Mouse (Mus musculus) layer of hippocampus, adult 8-10 months (tissue): ENCODE results near the gene Thop1. TPM values are rescaled to one million over a fixed set of nuclear protein-coding genes. Genes with fewer than 3 reads are reported as not detected.
"Not testable (repeated sequence)": the region's sequence is repeated elsewhere in the genome, so short reads cannot be mapped to it uniquely, and the experiment has no call there.

Source experiments
- DNase-seq, 2 experiments: peaks; one replicate each; pipeline ENCODE4 v3.0.0; 2022; ENCODE audit warnings: low spot score in 2 of 2
- total RNA-seq, 4 experiments: library from RNA; stranded (reverse); gene quantifications; 2 replicates each; pipeline ENCODE4 v1.2.4; 2022

Thop1 gene
- total RNA-seq, 4 experiments from 2014 or later, result 44.5 to 55.0 (median 46.5) TPM

DNA sequence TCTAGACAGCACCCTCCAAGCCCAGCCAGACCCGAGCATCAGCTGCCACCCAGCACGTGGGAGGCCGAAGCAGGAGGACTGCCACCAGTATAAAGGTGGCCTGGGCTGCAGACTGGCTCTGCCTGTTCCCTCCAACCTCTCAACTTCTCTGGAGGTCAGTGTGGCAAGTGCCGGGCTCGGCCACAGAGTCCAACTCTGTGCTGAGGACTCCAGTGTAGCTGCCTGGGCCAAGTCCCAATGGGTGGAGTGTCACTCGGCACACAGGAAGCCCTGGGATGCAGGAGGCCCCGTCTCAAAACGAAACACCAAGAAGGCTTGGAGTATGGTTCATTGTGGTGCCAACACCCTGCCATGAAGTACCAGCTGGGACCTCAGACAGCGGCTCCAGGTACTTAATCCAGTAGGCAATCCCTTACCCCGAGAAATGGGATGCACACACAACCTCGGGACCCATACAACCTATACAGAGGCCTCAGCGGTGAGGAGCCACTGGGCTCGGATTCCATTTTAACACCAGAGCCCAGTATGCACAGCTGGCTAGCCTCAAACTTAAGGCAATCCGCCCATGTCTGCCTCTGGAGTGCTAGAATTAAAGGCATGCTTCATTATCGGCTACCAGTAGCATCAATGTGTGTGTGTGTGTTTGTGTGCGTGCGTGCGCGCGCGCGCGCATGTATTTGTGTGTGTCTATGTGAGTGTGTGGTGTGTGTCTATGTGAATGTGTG is 12.3 kb upstream of the Thop1 start:
- DNase-seq, result no peak

DNA sequence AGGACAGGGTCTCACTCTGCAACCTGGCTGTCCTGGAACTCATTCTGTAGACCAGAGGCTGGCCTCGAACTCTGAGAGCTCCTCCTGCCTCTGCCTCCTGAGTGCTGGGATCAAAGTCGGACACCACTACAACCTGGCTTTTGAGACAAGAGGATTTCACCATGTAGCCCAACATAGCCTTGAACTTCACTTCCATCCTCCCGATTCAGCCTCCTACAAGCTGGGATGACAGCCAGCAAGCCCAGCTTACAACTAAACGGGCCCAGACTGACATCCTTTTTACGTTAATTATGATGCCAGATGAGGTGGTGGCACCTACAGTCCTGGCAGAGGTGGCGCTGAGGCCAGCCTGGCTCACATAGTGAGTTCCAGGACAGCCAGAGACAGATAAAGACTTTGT is 10.9 kb upstream of the Thop1 start:
- DNase-seq, result no peak

DNA sequence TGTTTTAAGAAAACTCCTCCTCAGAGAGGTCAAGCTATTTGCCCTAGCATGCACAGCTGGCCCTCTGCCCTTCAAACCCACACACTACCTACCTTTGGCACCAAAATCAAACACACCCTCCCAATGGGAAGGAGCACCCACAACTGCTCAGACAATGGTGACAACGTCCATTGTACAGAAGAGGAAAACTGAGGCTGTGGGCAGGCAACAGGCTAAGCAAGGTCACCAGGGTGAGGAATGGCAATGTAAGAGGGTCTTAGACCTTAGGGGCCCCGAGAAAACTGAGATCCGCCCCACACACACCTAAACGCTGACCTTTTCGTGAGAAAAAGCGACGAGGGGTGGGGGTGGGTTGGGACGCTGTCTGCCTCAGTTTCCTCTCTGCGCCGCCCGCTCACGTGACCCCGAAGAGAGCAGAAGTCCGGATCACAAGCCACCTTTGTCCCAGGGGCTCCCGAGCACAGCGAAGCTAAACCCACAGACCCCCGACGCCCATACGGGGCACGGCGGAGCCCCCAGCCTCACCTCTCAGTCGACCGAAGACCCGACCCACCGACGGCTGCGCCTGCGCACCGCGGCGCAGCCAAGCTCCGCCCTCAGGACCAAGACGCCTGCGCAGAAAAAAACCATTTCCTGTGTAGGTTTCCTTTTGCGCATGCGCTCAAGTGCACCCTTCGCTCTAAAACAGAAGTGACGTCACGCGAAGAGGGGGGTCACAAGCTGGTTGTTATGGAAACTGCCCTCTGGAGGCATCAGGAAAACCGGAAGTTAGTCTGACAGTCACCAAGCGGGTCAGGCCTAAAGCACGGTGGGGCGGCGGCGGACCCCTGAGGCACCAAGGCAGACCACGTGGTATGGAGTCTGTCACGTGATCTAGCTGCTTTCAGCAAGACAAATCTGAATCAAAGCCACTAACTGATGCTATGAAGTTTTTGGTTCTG is 10.0 kb upstream of the Thop1 start, which contains the start of gene Sgta:
Gene Sgta (minus strand): TSS at position 579 of the 941 bp plus-strand sequence.
- peak; percentile 100 for DNase-seq

DNA sequence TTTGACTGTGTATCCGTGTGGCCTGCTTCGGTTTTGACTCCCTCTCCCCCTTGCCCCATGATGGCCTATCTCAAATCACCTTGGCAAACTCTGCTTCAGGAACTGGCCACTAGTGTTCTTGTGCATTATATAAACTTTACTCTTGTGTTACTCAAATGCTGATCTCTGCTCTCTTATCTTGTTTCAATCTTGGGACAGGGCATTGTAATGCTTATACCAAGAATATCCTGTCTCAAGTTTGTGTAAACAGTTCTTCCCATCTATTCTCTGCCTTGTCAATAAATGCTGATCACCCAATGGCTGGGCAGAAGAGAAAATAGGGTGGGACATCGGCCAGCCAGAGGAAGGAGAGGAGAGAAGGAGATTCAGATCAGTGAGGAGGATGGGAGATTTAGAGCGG is 7.1 kb upstream of the Thop1 start:
- DNase-seq, result no peak

DNA sequence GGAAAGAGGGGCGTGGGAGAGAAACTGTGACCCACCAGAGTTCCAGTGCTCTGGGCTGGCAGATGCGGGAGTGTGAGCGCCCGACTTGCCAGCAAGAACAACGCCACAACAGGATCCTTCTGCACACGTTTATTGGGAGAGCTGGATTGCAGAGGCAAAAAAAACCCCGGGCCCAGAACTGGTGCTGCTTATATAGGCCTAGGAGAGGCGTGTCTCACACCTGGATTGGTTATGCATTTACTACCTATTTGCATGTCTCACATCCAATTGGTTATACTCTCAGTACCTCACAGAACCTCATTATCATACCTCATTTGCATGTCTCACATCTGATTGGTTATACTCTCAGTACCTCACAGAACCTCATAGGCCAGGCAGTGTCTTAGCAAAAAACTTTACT is 5.3 kb upstream of the Thop1 start:
- DNase-seq, result not testable (repeated sequence)

DNA sequence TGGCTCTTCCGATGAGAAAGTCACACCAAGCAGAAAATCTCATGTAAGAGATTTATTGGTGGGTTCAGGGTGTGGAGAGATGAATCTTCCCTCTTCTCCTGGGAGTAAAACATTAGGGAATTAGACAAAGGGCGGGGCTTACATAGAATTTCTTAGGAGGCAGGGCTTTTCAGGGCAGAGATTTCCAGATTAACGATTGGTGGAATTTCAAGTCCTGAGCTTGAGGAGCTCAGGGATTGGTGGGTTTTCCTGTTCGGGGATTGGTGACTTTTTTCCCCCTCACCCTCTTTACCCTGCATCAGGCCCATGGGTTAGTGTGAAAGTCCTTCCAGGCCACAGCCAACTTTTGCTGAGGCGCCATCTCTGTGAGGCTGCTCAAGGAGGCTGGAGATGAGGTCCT is 1.1 kb upstream of the Thop1 start:
- DNase-seq, result no peak

DNA sequence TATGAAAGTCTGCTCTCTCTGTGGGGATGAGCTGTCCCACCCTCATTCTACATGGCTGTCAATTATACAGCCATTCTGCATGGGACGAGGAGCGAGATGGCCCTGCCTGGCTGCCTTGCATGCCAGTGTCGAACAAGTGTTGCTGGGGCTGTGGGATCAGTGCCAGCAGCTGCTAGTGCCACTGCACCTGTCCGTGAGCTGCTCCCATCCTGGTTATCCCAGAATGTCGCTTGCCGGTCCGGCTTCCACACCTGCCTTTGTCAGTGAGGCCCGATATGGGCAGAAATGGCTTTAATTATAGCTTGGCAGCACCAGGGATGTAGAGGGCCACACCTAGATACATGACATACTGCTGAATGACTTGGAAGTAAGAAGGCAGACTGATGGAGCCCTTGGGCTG is 2.5 kb downstream of the Thop1 start:
- DNase-seq, result no peak

DNA sequence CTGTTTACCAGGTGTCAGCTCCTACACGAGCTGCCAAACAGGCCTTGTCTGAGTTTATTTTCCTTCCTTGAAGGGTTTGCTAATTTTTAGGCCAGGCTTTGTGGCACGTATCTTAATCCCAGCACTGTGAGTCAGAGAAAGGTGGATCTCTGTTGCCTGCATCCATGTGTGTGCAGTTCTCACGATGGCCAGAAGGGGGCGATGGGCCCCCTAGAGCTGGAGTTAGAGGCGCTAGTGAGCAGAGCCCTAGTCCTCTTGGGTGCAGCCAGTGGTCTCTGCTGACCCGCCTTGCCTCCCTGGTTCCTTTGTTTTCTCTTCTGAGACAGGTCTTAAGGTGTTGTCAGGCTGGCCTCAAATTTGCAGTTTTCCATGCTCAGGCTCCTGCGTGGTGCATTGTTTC is 3.6 kb downstream of the Thop1 start:
- no peak for DNase-seq

DNA sequence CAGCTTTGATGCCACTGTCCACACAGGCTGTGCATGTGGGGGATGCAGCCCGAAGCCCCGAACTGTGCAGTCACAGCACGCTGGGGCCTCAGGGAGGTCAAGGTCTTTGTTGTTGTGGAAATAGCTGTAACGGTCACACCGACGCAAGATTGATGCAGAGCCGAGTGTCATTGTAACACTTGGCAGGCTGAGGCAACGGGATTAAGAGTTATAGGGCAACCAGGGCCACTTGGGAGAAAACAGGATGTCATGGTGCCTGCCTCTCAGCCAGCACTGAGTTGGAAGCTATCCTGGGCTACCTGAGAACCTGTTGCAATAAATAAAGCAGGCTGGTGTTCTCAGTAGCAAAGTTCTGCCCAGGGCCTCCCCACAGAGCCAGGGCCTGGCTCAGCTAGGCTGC is 5.9 kb downstream of the Thop1 start:
- DNase-seq, result no peak

DNA sequence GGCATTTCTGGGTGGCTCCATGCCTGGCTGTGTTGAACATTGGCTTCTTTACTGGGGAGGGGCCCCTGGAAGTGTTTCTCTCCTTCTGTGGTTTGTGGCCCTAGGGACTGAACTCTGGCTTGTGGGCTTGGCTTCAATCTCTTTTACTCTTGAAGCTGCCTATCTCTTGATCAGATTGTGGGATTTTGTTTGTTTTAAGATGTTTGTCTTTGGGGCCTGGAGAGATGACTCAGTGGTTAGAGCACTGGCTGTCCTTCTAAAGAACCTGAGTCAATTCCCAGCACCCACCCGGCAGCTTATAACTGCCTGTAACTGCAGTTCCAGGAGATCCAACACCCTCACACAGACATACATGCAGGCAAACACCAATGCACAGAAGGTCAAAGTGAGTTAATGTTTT is 6.5 kb downstream of the Thop1 start:
- DNase-seq, result no peak

DNA sequence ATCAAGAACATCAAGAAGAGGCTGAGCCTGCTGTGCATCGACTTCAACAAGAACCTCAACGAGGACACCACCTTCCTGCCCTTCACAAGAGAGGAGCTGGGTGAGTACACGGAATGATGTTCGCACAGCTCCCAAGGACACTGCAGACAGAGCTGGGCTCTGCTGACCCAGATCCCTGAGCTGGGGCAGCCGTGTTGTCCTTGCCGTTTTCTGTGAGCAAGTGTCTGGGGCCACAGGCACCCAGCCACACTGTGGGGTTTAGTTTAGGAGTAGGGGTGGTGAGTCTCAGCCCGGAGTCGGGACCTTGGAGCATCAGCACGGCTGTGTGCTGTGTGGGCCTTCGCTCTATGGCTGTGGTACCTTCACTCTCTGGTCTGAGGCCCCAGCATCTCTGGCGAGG is 8.1 kb downstream of the Thop1 start:
- DNase-seq, result no peak

DNA sequence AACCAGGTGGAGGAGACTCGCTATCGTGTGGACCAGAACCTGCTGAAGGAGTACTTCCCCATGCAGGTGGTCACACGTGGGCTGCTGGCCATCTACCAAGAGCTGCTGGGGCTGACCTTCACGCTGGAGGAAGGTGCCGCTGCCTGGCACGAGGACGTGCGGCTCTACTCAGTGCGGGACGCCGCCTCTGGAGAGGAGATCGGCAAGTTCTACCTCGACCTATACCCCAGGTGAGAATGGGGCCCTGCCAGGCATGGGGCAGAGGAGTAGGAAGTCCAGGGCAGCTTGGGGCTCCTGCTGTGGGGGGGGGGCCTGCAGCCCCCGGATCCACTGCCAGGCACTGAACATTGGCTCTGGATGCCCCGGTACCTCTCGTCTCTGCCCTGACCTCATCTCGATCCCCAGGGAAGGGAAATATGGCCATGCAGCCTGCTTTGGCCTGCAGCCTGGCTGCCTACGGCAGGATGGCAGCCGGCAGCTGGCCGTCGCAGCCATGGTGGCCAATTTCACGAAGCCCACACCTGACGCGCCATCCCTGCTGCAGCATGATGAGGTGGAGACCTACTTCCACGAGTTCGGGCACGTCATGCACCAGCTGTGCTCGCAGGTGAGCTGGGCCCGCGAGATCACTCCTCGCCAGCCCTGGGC is 10.3 kb downstream of the Thop1 start:
- no peak for DNase-seq

DNA sequence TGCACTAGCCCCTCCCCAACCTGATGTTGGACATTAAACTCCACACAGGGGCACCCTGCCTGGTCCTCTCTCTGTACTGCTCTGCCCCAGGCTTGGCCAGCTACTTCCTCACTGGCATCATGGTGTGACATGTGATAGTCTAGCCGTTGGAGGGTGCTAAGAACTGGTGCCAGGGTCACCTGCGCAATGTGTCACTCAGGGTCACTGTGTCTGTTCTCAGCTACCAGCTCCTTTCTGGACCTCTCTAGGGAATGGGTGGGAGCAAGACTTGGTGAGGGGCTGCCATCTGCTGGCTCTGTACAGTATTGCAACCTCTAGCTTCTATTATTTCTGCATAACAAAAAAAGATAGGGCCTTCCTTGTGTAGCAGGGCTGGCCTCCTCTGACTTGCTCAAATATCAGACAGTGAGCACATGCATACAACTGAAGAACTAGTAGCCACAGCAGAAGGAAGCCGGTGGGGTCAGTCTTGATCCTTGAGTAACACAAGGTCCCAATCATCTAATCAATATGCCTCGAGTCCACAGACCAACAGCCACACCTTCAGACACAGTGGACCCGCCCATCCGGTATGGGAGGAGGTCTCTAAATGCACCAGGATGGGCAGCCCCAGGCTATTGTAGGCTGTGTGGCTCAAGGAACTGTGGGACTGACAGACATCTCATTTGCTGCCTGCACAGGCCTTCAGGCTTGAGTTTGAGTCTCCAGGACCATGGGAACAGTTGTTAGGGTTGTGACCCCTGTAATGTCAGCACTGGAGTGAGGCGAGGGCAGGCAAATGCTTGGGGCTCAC is 12.5 kb downstream of the Thop1 start:
- DNase-seq, result peak; percentile 54 to 80

DNA sequence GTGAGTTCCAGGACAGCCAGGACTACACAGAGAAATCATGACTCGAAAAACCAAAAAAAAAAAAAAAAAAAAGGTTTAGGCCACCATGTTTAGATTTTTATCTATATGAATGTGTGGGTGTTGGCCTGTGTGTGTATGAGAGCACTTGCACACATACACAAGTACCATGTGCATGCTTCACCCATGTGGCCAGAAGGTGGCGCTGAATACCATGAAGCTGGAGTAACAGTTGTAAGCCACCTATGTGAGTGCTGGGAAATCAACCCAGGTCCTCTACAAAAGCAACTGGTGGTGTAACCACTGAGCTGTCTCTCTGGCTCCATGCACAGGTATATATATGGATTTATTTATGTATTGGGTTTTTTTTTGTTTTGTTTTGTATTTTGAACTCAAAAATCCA is 17.2 kb downstream of the Thop1 start:
- DNase-seq, result no peak

DNA sequence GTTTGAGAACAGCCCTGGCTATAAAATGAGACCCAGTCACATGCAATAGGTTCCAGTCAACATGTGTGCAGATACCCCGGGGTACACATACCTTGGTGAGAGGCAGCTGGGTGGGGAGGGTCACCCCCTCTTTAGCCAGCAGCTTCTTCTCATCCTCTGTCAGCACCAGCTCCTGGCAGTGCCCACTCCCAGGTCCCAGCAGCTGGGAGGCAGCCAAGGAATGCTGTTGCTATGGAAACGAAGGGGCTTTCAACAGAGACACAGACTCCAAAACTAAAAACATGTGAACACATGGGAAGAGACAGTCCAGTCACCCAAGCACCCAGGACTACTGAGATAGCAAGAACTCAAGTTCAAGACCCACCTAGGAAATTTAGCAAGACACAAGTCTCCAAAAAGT is 19.4 kb downstream of the Thop1 start:
- DNase-seq, result no peak

DNA sequence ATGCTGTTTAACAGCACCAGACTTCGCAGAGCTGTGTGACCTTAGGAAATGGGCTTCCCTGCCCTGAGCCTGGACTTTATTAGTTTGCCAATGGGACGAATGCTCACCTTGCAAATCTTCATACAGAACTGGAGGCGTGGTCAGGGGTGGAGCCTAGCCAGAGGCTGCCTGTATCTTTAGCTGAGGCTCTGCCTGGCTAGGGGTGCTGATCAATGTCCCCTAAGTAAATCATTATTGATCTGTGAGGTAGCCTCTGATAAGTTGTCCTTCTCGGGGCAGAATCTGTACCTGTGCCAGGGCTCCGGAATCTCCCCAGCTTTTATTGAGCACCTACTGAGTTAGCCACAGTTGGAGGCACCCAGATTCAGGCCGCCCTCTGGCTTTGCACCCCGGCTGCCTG is 20.8 kb downstream of the Thop1 start:
- DNase-seq, result no peak

DNA sequence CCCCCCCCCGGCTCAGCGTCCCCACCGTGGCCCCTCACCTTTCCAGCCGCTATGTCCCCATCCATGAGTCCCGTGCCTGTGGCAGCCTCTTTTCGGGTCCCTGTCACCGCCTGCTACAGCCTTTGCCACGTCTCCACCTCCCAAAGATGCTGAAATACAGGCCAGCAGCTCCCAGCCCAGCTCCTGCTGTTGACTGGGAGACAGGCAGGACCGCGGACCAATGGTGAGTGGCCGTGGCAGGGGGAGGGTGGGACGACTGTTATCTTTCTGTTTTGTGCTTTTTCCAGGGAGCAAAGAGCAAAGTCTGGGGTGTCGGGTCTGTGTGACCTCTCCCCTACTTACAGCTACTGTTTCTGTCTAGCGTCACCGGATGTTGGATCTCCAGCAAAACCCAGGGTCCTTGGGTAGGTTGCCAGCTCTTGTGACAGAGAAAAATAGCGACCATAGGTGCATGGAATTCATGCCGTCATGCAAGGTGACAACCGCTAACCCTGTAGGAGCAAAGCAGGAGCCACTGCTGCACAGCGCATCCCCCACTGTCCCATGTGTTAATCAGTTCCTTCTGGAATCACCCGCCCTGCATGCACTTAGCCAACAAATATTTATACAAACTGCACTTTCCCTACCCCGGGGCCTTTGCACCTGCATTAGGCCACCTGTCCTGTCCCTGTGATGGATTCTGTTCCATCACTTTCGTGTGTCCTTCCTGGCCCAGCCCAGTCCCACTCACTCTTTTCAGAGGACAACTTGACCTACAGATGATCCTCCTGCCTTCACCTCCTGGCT is 22.8 kb downstream of the Thop1 start:
- DNase-seq, result no peak

DNA sequence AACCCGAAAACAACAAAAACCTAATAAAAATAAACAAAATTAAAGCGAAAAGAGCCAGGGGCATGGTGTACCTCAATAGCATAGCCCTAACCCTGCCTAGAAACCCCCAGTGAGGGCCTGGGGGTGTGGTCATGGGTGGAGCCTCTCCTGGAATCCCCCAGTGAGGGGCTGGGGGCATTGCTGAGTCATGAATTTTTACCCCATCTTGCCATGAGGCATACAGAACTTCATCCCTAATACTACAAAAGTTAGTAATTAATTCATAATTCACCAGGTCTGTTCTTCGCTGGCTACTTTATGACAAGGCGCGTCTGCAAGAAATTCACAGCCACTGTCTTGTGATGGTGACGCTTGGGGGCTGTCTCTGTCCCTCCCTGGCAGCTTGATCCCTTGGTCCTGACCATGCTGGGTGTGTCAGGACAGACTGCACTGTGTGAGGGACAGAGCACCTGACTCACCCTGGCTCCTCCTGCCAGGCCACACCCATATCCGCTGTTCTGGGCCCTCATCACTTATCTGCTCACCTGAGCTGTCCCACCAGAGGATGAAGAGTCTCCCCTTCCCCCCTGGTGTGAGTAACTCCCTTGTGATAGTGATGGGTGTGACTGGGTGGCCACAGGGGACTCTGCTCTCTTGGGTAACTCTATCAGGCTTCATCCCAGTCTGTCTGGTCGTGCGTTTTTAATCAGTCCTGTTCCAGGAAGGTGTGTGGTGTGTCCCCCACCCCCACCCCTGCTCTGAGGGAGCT is 25.3 kb downstream of the Thop1 start:
- DNase-seq, result no peak

DNA sequence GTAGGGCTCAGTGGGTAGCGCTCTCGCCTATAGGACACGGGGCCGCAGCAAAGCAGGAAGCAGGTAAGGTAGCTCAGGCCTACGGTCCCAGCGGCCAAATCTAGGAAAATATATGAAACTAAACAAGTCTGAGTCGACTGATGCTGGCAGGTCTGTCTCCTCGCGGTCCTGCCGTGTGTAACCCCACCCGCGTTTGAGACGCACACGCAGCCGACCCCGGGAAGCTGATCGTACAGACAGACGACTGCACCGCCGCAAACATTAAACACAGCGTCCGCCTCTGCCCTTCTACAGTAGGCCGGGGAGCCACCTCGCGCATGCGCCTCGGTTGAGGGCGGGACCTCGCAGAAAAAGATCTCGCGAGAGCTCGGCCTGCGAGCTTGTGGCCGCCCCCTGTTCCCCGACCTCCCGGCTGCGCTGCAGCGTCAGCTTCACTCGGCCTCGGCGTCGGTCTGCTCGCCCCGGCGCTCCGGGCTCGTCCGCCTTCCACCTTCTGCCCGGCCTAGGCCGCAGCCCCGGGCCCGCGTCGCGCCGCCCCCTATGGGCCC is 35.8 kb downstream of the Thop1 start, which contains the start of gene Map2k2:
Gene Map2k2 (plus strand): TSS at position 351 of the 548 bp plus-strand sequence.
- DNase-seq, result peak; percentile 93 to 95
